Mouse (Mus musculus): ENCODE results near the gene Kmt5b. TPM values are rescaled to one million over a fixed set of nuclear protein-coding genes. Genes with fewer than 3 reads are reported as not detected.

The Kmt5b gene
- total and polyA plus RNA-seq, 3 experiments, result 14.9 to 23.9 TPM; not detected in 1

- TF ChIP-seq GATA1 (IDR thresholded peaks at IDR 0.05; ENCODE audit: low read depth, low read length) (no peak), ZMIZ1 (IDR thresholded peaks at IDR 0.05; ENCODE audit: low read depth, low read length) (0 out of 2 replicates have a peak, but pooled peaks have one; percentile 6), MEF2A (IDR thresholded peaks at IDR 0.05; ENCODE audit: extremely low read depth, insufficient replicate concordance, low read depth, low read length, poor library complexity, severe bottlenecking) (no peak), TBP (IDR thresholded peaks at IDR 0.05; ENCODE audit: low read depth, low read length) (no peak), MXI1 (IDR thresholded peaks at IDR 0.05; ENCODE audit: low read depth, low read length) (peak; percentile 69), SMC3 (IDR thresholded peaks at IDR 0.05; ENCODE audit: low read depth, low read length) (no peak; the same call in 1 of the 2 replicates), MAX (IDR thresholded peaks at IDR 0.05; ENCODE audit: low read length) (peak; percentile 88), MYB (IDR thresholded peaks at IDR 0.05; ENCODE audit: low read depth, low read length) (no peak), POLR2AphosphoS2 (IDR thresholded peaks at IDR 0.05; ENCODE audit: low read length) (no peak)
Measured at GRCm38 (mm10) chr19:3768697-3769383, 1.6 kb downstream of the Kmt5b start (continued).

- Histone ChIP-seq H3K4me1 (ENCODE audit: control insufficient read depth in 1 of 2, insufficient read depth in 2 of 2, low read length in 2 of 2) (peaks cover 0 to 9% of the 10 kb centered on the region in 2 experiments; a peak in 2 of 4 replicates), H3K9ac (ENCODE audit: control insufficient read depth, low read depth, low read length, poor library complexity, severe bottlenecking) (no peak overlapping the region; the same call in none of the 2 replicates), H3K27ac (ENCODE audit: control insufficient read depth, low read depth, low read length) (no peak overlapping the region), H3K27me3 (ENCODE audit: control insufficient read depth in 1 of 2, insufficient read depth in 2 of 2, low read length in 2 of 2) (peaks cover 0 to 3% of the 10 kb centered on the region in 2 experiments; a peak in 2 of 4 replicates), H3K36me3 (ENCODE audit: control insufficient read depth in 1 of 2, insufficient read depth in 2 of 2, low read length in 2 of 2) (peaks cover 0 to 2% of the 10 kb centered on the region in 2 experiments; a peak in 1 of 4 replicates), H3K4me3 (ENCODE audit: control insufficient read depth in 1 of 2, insufficient read depth in 1 of 2, low read depth in 2 of 2, low read length in 2 of 2) (peak overlapping the region; percentile 85 to 99; a peak in 2 of 4 replicates), H3K79me2 (ENCODE audit: control insufficient read depth, insufficient read depth, low read length, poor library complexity) (peaks cover 50% of the 10 kb centered on the region), H3K9me3 (replicated peaks; ENCODE audit: insufficient read depth, low read length) (no peaks in the 10 kb centered on the region)
- no peak for DNase-seq (ENCODE audit: low read depth, low spot score)
- no peak for TF ChIP-seq POLR2AphosphoS2 (IDR thresholded peaks at IDR 0.05; ENCODE audit: low read length)
- no peak for TF ChIP-seq POLR2AphosphoS5 (IDR thresholded peaks at IDR 0.05; ENCODE audit: borderline replicate concordance, low read depth, low read length)
- no peak for TF ChIP-seq CHD1 (IDR thresholded peaks at IDR 0.05; ENCODE audit: low read depth, low read length)
- TF ChIP-seq POLR2A (IDR thresholded peaks at IDR 0.05; ENCODE audit: control insufficient read depth in 1 of 2, insufficient read depth in 1 of 2, low read depth in 1 of 2, low read length in 2 of 2, poor library complexity in 1 of 2), result no peak
- TF ChIP-seq NELFE (IDR thresholded peaks at IDR 0.05; ENCODE audit: low read depth, low read length), result no peak
- TF ChIP-seq KAT2A (conservative IDR thresholded peaks at IDR 0.05; ENCODE audit: low read depth, low read length), result no peak
- TF ChIP-seq MAX (IDR thresholded peaks at IDR 0.05; ENCODE audit: low read length), result no peak
- TF ChIP-seq MAFK (IDR thresholded peaks at IDR 0.05; ENCODE audit: borderline replicate concordance, low read depth, low read length), result no peak
- no peak for TF ChIP-seq ZC3H11A (IDR thresholded peaks at IDR 0.05; ENCODE audit: low read depth, low read length)
- TF ChIP-seq RAD21 (IDR thresholded peaks at IDR 0.05; ENCODE audit: low read depth, low read length), result no peak
- TF ChIP-seq ZMIZ1 (IDR thresholded peaks at IDR 0.05; ENCODE audit: low read depth, low read length), result no peak
- no peak for TF ChIP-seq RCOR1 (IDR thresholded peaks at IDR 0.05; ENCODE audit: low read depth, low read length)
- TF ChIP-seq ZKSCAN1 (IDR thresholded peaks at IDR 0.05; ENCODE audit: low read depth, low read length), result no peak
Measured at GRCm38 (mm10) chr19:3769533-3769932, 2.3 kb downstream of the Kmt5b start.
